Mouse (Mus musculus) lung, embryonic 14.5 days (tissue): ENCODE results near the gene Srms. TPM values are rescaled to one million over a fixed set of nuclear protein-coding genes. Genes with fewer than 3 reads are reported as not detected.
A peak's percentile ranks its signal among the peaks of the same experiment; 100 is the strongest.

Experiments used
- ATAC-seq: fragments of 200-750 bp; cut with Nextera tagmentation; 2 replicates; pipeline ENCODE4 v1.8.0; 2017; ENCODE audit warnings: mild to moderate bottlenecking, moderate TSS enrichment, moderate library complexity; ENCODE audit not compliant: insufficient read depth
- DNase-seq: peaks from one replicate; pipeline ENCODE4 v3.0.0-alpha.2; 2015
- H3K27ac ChIP-seq: fragments of 300-500 bp; sonication (generic); 2 replicates; pipeline ENCODE4 v1.5.1; 2014; ENCODE audit warnings: low read depth, mild to moderate bottlenecking, moderate library complexity
- H3K27me3 ChIP-seq: fragments of 300-500 bp; sonication (generic); 2 replicates; pipeline ENCODE4 v1.6.1; 2014; ENCODE audit warnings: low read length, control low read depth; ENCODE audit not compliant: insufficient read depth
- H3K36me3 ChIP-seq: fragments of 300-500 bp; sonication (generic); 2 replicates; pipeline ENCODE4 v1.6.1; 2014; ENCODE audit warnings: control low read depth; ENCODE audit not compliant: insufficient read depth
- H3K4me1 ChIP-seq: fragments of 300-500 bp; sonication (generic); 2 replicates; pipeline ENCODE4 v1.6.1; 2014; ENCODE audit warnings: antibody characterized with exemption, control low read depth; ENCODE audit not compliant: insufficient read depth
- H3K4me2 ChIP-seq: fragments of 300-500 bp; sonication (generic); 2 replicates; pipeline ENCODE4 v1.6.1; 2014; ENCODE audit warnings: mild to moderate bottlenecking
- H3K4me3 ChIP-seq: fragments of 300-500 bp; sonication (generic); 2 replicates; pipeline ENCODE4 v1.5.1; 2014; ENCODE audit warnings: low read depth, low read length
- H3K9ac ChIP-seq: fragments of 300-500 bp; sonication (generic); 2 replicates; pipeline ENCODE4 v1.6.1; 2014
- H3K9me3 ChIP-seq: fragments of 300-500 bp; sonication (generic); 2 replicates; pipeline ENCODE4 v1.6.1; 2016; ENCODE audit warnings: low read depth, low read length, control low read depth
- CTCF ChIP-seq: IDR thresholded peaks from 2 replicates; pipeline ENCODE4 v1.5.1; 2016; ENCODE audit warnings: antibody characterized with exemption, low read depth
- WGBS: fragments of 180-500 bp; shearing (Covaris S2); extraction: QIAGEN DNeasy Blood & Tissue Kit; methylation state at CpG from one replicate; pipeline ENCODE4 v1.1.7; 2014; 5-methylcytosine and 5-hydroxymethylcytosine counted together
- polyA plus RNA-seq: library from polyadenylated mRNA; unstranded; fragments of >200 nt; fragmentation: Nextera tagmentation; extraction: Ambion mirVana; gene quantifications from 2 replicates; pipeline ENCODE4 v1.2.1, GENCODE M21; 2014

The Srms gene
- polyA plus RNA-seq, 1 experiment from 2014 or later, result 0.22 TPM

DNA sequence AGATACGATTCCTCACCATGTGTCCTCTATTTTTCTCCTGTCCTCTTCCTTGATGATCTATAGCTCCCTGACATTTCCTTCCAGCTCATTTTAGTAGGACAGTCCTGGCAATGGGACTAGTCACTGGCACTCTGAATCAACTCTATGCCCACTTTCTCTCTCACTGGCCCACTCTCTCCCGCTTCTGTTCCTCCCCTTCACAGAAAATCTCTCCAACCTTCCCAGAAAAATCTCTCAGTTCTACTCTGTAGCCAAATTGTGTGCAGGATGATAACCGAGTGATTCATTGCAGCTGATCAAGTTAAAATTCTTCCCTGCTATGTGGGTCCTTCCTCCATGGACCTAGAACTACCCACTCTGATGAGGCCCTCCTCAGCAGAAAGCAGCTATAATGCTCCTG, 38.3 kb downstream of the Srms start:
- 84% methylated on average over 3 of the region's 3 CpGs for WGBS
- Histone ChIP-seq H3K4me1 (no peaks in the 10 kb centered on the region), H3K27ac (no peak overlapping the region), H3K4me3 (no peak overlapping the region), H3K9ac (no peak overlapping the region), H3K4me2 (no peak overlapping the region), H3K27me3 (no peaks in the 10 kb centered on the region), H3K36me3 (no peaks in the 10 kb centered on the region), H3K9me3 (no peaks in the 10 kb centered on the region)
- ATAC-seq (no peak), DNase-seq (no peak)
- TF ChIP-seq CTCF, result no peak

DNA sequence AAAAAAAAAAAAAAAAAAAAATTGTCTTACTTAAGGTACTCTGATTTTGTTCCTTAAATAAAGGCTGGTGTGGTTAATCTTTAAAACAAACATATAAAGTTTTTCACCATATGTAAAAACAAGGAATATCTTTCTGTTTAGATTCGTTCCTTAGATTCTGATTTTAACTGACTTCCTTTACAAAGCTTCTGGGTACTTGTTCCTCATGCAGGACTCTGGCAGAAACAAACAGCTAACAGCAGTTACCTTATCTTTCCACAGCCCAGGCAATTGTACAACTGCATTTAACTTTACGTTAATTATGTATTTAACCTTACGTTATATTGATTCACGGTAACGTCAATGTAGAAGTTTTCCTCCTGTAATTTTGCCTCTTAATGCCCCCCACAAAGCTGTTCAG, 46.5 kb downstream of the Srms start:
- Histone ChIP-seq H3K27ac (no peak overlapping the region), H3K4me2 (no peak overlapping the region), H3K9ac (no peak overlapping the region), H3K9me3 (no peaks in the 10 kb centered on the region), H3K4me3 (no peak overlapping the region), H3K36me3 (no peaks in the 10 kb centered on the region), H3K27me3 (no peaks in the 10 kb centered on the region), H3K4me1 (no peaks in the 10 kb centered on the region)
- TF ChIP-seq CTCF, result no peak
- 80% methylated on average over 5 of the region's 5 CpGs for WGBS
- no peak for DNase-seq
- ATAC-seq, result no peak

GRCm38 (mm10) chr2:181160821-181161220, 52.2 kb downstream of the Srms start:
- DNase-seq (no peak), ATAC-seq (no peak)
- H3K4me2 ChIP-seq, result no peak overlapping the region
- H3K27ac ChIP-seq, result no peak overlapping the region
- no peak for TF ChIP-seq CTCF
- no peaks in the 10 kb centered on the region for H3K9me3 ChIP-seq
- H3K27me3 ChIP-seq, result peaks cover 20% of the 10 kb centered on the region
- H3K9ac ChIP-seq, result no peak overlapping the region
- no peaks in the 10 kb centered on the region for H3K4me1 ChIP-seq
- 54% methylated on average over 4 of the region's 4 CpGs for WGBS
- H3K36me3 ChIP-seq, result no peaks in the 10 kb centered on the region
- no peak overlapping the region for H3K4me3 ChIP-seq

GRCm38 (mm10) chr2:181159771-181160170, 53.2 kb downstream of the Srms start:
- H3K27ac ChIP-seq, result no peak overlapping the region
- no peak overlapping the region for H3K4me2 ChIP-seq
- H3K9me3 ChIP-seq, result no peaks in the 10 kb centered on the region
- no peak for TF ChIP-seq CTCF
- 0% methylated on average over 2 of the region's 2 CpGs for WGBS
- no peaks in the 10 kb centered on the region for H3K36me3 ChIP-seq
- H3K4me1 ChIP-seq, result no peaks in the 10 kb centered on the region
- peak; percentile 27 for DNase-seq
- H3K9ac ChIP-seq, result no peak overlapping the region
- peaks cover 31% of the 10 kb centered on the region for H3K27me3 ChIP-seq
- no peak overlapping the region for H3K4me3 ChIP-seq
- peak; percentile 49; the same call in 1 of the 2 replicates for ATAC-seq

DNA sequence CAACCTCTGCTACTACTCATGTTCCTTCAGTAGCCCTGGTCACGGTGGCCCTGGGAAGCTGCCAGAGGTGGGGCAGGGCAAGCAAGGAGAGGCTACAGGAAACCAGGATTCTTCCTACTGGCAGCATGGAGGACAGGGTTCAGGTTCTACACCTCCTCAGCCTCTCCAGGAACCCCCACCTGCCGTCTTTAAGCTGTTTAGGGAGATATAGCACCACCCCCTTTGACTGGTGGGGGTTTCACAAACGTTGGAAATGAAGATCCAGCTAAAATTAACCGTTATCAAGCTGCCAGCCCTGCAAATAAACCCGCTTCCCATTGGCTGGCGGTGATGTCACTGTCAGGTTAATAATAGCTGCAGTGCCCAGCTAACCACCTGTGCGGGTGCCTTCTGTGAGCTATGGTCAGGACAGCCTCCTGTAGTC, 53.9 kb downstream of the Srms start:
- Histone ChIP-seq H3K36me3 (no peaks in the 10 kb centered on the region), H3K27ac (no peak overlapping the region), H3K4me2 (no peak overlapping the region), H3K4me3 (no peak overlapping the region), H3K9ac (no peak overlapping the region), H3K9me3 (no peaks in the 10 kb centered on the region), H3K4me1 (no peaks in the 10 kb centered on the region), H3K27me3 (peaks cover 32% of the 10 kb centered on the region)
- TF ChIP-seq CTCF, result no peak
- 44% methylated on average over 7 of the region's 7 CpGs for WGBS
- ATAC-seq, result no peak
- DNase-seq, result no peak

DNA sequence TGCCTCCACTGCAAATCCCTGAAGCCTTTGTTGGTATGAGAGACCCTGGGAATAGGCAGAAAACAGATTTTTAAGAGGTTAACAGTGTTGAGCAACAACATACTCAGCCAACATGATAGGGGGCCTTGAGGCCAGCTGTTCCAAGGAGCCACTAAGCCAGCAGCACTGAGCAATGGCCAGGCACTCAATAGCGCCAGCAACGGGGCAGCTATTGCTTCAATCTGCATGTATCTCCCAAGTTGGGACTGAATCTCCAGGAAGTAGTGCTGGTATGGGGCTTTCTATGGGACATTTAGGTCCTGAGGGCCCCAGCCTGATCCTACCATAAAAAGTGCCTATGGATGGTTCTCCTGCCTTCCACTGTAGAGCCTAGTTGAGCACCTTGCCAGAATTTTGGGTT, 54.5 kb downstream of the Srms start:
- Histone ChIP-seq H3K9ac (no peak overlapping the region), H3K36me3 (no peaks in the 10 kb centered on the region), H3K4me2 (no peak overlapping the region), H3K27ac (no peak overlapping the region), H3K27me3 (peaks cover 32% of the 10 kb centered on the region), H3K4me1 (no peaks in the 10 kb centered on the region), H3K4me3 (no peak overlapping the region), H3K9me3 (no peaks in the 10 kb centered on the region)
- WGBS, result 94% methylated on average over 2 of the region's 2 CpGs
- DNase-seq, result no peak
- no peak for TF ChIP-seq CTCF
- no peak for ATAC-seq

DNA sequence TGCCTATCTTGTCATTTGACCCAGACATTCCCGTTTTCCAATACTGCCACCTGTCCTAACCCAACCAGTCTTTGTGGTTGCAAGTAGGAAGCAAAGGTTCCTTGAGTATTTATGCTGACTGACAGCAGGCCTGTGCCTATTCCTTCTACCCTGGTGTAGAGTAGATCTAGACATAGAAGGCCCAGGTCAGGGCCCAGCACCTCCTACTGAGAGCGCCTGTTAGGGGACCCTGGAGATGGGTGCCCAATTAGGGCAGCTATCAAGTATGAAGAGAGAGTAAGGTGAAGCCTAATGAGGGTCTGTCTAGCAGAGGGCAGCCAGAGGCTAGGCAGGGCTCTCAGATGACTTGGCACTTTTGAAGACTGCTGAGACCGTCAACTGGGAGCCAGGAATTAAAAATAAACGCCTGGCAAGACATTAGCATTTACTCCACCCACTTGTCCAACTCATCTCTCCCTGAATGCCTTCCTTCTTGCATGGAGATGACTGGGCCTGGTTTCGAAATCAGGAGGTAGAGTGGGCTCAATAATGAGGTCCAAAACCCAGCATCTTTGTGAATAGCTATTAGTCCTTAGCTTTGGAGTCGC, 55.2 kb downstream of the Srms start:
- H3K27ac ChIP-seq, result no peak overlapping the region
- TF ChIP-seq CTCF, result no peak
- no peaks in the 10 kb centered on the region for H3K4me1 ChIP-seq
- no peak for DNase-seq
- no peaks in the 10 kb centered on the region for H3K36me3 ChIP-seq
- no peak overlapping the region for H3K4me3 ChIP-seq
- WGBS, result 60% methylated on average over 6 of the region's 6 CpGs
- no peak overlapping the region for H3K4me2 ChIP-seq
- peaks cover 32% of the 10 kb centered on the region for H3K27me3 ChIP-seq
- no peaks in the 10 kb centered on the region for H3K9me3 ChIP-seq
- no peak for ATAC-seq
- no peak overlapping the region for H3K9ac ChIP-seq

DNA sequence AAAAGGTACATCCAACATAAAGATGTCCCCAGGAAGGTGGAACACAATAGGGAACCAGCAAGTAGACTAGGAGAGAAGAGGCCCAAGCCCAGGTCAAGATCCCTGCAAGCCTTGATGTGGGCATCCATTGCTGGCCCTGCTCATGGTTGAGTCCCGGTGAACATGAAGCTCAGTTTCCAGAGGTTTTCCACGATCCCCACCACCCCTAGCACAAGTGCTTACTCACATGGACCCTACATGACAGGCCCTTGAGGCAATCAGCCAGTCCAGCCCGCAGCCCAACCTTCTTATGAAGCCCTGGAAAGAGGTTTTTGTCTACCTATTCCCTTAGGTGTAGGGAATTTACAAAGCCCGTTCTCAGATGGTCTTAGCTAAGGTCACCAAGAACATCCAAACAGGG, 55.8 kb downstream of the Srms start:
- DNase-seq (no peak), ATAC-seq (no peak)
- no peak overlapping the region for H3K4me3 ChIP-seq
- H3K36me3 ChIP-seq, result no peaks in the 10 kb centered on the region
- H3K4me1 ChIP-seq, result no peaks in the 10 kb centered on the region
- no peak overlapping the region for H3K4me2 ChIP-seq
- no peak overlapping the region for H3K9ac ChIP-seq
- peaks cover 32% of the 10 kb centered on the region for H3K27me3 ChIP-seq
- no peaks in the 10 kb centered on the region for H3K9me3 ChIP-seq
- no peak overlapping the region for H3K27ac ChIP-seq
- no peak for TF ChIP-seq CTCF
- 76% methylated on average over 4 of the region's 4 CpGs for WGBS
